Mouse (Mus musculus) heart, adult 2 months (tissue): ENCODE measurements around the gene Plekhb1. TPM values are rescaled to one million over a fixed set of nuclear protein-coding genes. Genes with fewer than 3 reads are reported as not detected.
A peak's percentile ranks its signal among the peaks of the same experiment; 100 is the strongest.

Experiments used
- DNase-seq, 2 experiments: peaks; one replicate each; pipeline ENCODE4 v3.0.0; 2021
- H3K27ac ChIP-seq: fragments of 200-600 bp; 2 replicates; pipeline ENCODE4 v1.8.1; 2022
- H3K27me3 ChIP-seq: fragments of 200-500 bp; 2 replicates; pipeline ENCODE4 v1.6.1; 2012; ENCODE audit warnings: mild to moderate bottlenecking, low read length, inconsistent platforms, mixed read lengths; ENCODE audit not compliant: control insufficient read depth, insufficient read depth
- H3K36me3 ChIP-seq: fragments of 200-500 bp; 2 replicates; pipeline ENCODE4 v1.6.1; 2012; ENCODE audit warnings: low read length, inconsistent platforms; ENCODE audit not compliant: control insufficient read depth, insufficient read depth
- H3K4me1 ChIP-seq: fragments of 200-500 bp; 2 replicates; pipeline ENCODE4 v1.6.1; 2011; ENCODE audit warnings: low read length; ENCODE audit not compliant: control insufficient read depth, insufficient read depth
- H3K4me3 ChIP-seq: fragments of 200-600 bp; 2 replicates; pipeline ENCODE4 v1.8.1; 2022
- H3K79me2 ChIP-seq: fragments of 200-500 bp; replicated peaks from 2 replicates; pipeline ENCODE4 v1.6.1; 2012; ENCODE audit warnings: mild to moderate bottlenecking, inconsistent platforms, low read length, moderate library complexity, mixed read lengths; ENCODE audit not compliant: control insufficient read depth, insufficient read depth
- H3K9ac ChIP-seq: fragments of 200-500 bp; 2 replicates; pipeline ENCODE4 v1.6.1; 2012; ENCODE audit warnings: low read depth, mild to moderate bottlenecking, control low read depth, inconsistent platforms, low read length, mixed read lengths
- CTCF ChIP-seq: fragments of 200-600 bp; IDR thresholded peaks from 2 replicates; pipeline ENCODE4 v1.8.1; 2022; ENCODE audit warnings: antibody characterized with exemption, mild to moderate bottlenecking, moderate library complexity
- EP300 ChIP-seq: fragments of 200-500 bp; IDR thresholded peaks from 2 replicates; pipeline ENCODE4 v1.6.1; 2011; ENCODE audit warnings: low read depth, low read length, control low read depth; ENCODE audit not compliant: insufficient read depth
- POLR2A ChIP-seq: fragments of 200-500 bp; IDR thresholded peaks from 2 replicates; pipeline ENCODE4 v1.6.1; 2011; ENCODE audit warnings: mild to moderate bottlenecking, low read depth, low read length, control low read depth; ENCODE audit not compliant: insufficient read depth
- WGBS: fragments of 180-500 bp; shearing (Covaris S2); methylation state at CpG from one replicate; pipeline ENCODE4 v1.1.7; 2018; 5-methylcytosine and 5-hydroxymethylcytosine counted together
- intact Hi-C: fragments of 180-260 bp; cut with DNase I; formaldehyde crosslinking; loops from one replicate; pipeline ENCODE4 v1.15.1; 2025
- polyA plus RNA-seq: library from polyadenylated mRNA; depleted of rRNA; stranded (reverse); fragments of >200 nt; gene quantifications from 2 replicates; pipeline ENCODE4 v1.2.3, GENCODE M21; 2012
- total RNA-seq, 2 experiments: library from RNA; stranded (reverse); gene quantifications; 2 replicates each; pipeline ENCODE4 v1.2.3; 2021

Gene Plekhb1
- total and polyA plus RNA-seq, 3 experiments, result 2.2 to 9.0 (median 2.5) TPM

- H3K36me3 ChIP-seq, result no peaks in the 10 kb centered on the region
- H3K27me3 ChIP-seq, result no peaks in the 10 kb centered on the region
- intact Hi-C loops, result no loop called here
- H3K79me2 ChIP-seq, result no peaks in the 10 kb centered on the region
- no peak overlapping the region for H3K9ac ChIP-seq
- no peak overlapping the region for H3K4me3 ChIP-seq
- H3K4me1 ChIP-seq, result no peaks in the 10 kb centered on the region
- WGBS, result 62% methylated on average over 15 of the region's 15 CpGs
- no peak overlapping the region for H3K27ac ChIP-seq
- TF ChIP-seq CTCF, result no peak
- no peak for DNase-seq
Measured at GRCm38 (mm10) chr7:100678948-100679880, 17.0 kb upstream of the Plekhb1 start.

- intact Hi-C loops, result no loop called here
- Histone ChIP-seq H3K27me3 (no peaks in the 10 kb centered on the region), H3K27ac (no peak overlapping the region), H3K9ac (no peak overlapping the region), H3K4me1 (no peaks in the 10 kb centered on the region), H3K4me3 (no peak overlapping the region), H3K79me2 (no peaks in the 10 kb centered on the region), H3K36me3 (no peaks in the 10 kb centered on the region)
- TF ChIP-seq EP300, result no peak
- TF ChIP-seq CTCF, result no peak
- no peak for TF ChIP-seq POLR2A
- no peak for DNase-seq
- 78% methylated on average over 5 of the region's 5 CpGs for WGBS
Measured at GRCm38 (mm10) chr7:100678052-100678451, 15.8 kb upstream of the Plekhb1 start.

- Histone ChIP-seq H3K36me3 (no peaks in the 10 kb centered on the region), H3K9ac (no peak overlapping the region), H3K27me3 (no peaks in the 10 kb centered on the region), H3K79me2 (no peaks in the 10 kb centered on the region), H3K27ac (no peak overlapping the region), H3K4me1 (no peaks in the 10 kb centered on the region), H3K4me3 (no peak overlapping the region)
- WGBS, result 65% methylated on average over 2 of the region's 2 CpGs
- peak in 1 of 2 experiments; percentile 26 for DNase-seq
- intact Hi-C loops, result no loop called here
- TF ChIP-seq EP300 (no peak), POLR2A (no peak), CTCF (no peak)
Measured at GRCm38 (mm10) chr7:100674941-100675340, 12.7 kb upstream of the Plekhb1 start.

- Histone ChIP-seq H3K9ac (no peak overlapping the region), H3K4me1 (no peaks in the 10 kb centered on the region), H3K4me3 (no peak overlapping the region), H3K36me3 (no peaks in the 10 kb centered on the region), H3K27me3 (no peaks in the 10 kb centered on the region), H3K79me2 (no peaks in the 10 kb centered on the region), H3K27ac (no peak overlapping the region)
- intact Hi-C loops, result no loop called here
- 64% methylated on average over 7 of the region's 7 CpGs for WGBS
- DNase-seq, result no peak
- no peak for TF ChIP-seq EP300
Measured at GRCm38 (mm10) chr7:100673452-100673851, 11.2 kb upstream of the Plekhb1 start.

GRCm38 (mm10) chr7:100670646-100671045 lies 8.4 kb upstream of the Plekhb1 start:
- no peak for DNase-seq
- WGBS, result 77% methylated on average over 5 of the region's 5 CpGs
- H3K27ac ChIP-seq, result no peak overlapping the region
- H3K27me3 ChIP-seq, result no peaks in the 10 kb centered on the region
- H3K79me2 ChIP-seq, result no peaks in the 10 kb centered on the region
- TF ChIP-seq POLR2A (no peak), CTCF (no peak), EP300 (no peak)
- no peak overlapping the region for H3K4me3 ChIP-seq
- intact Hi-C loops, result no loop called here
- H3K36me3 ChIP-seq, result no peaks in the 10 kb centered on the region
- no peaks in the 10 kb centered on the region for H3K4me1 ChIP-seq
- H3K9ac ChIP-seq, result no peak overlapping the region

GRCm38 (mm10) chr7:100663729-100664304 lies 1.6 kb upstream of the Plekhb1 start:
- no peak overlapping the region for H3K27ac ChIP-seq
- no peak overlapping the region for H3K9ac ChIP-seq
- no peaks in the 10 kb centered on the region for H3K27me3 ChIP-seq
- no peaks in the 10 kb centered on the region for H3K79me2 ChIP-seq
- no peaks in the 10 kb centered on the region for H3K36me3 ChIP-seq
- TF ChIP-seq CTCF (no peak), POLR2A (no peak), EP300 (no peak)
- WGBS, result 57% methylated on average over 11 of the region's 11 CpGs
- no peak for DNase-seq
- intact Hi-C loops, result loop anchor here (1.0 to 10.0 kb wide), 3 partner anchors 19 to 239 kb away; no protein-coding TSS in a partner anchor
- no peaks in the 10 kb centered on the region; the same call in 1 of the 2 replicates for H3K4me1 ChIP-seq
- H3K4me3 ChIP-seq, result no peak overlapping the region
